Mouse (Mus musculus): ENCODE measurements at regions not wholly inside any gene's neighbourhood (a gene's known extent, or its start where the extent isn't known, plus 50 kb on each side); places are given as distances from the start of the nearest gene placed in this dataset.

- TF ChIP-seq POLR2A (IDR thresholded peaks at IDR 0.05; ENCODE audit: low read depth, low read length) (no peak), CTCF (IDR thresholded peaks at IDR 0.05; ENCODE audit: borderline replicate concordance, insufficient read depth, low read length) (no peak)
Observed at GRCm38 (mm10) chr3:129472008-129472407, 60.1 kb upstream of the Elovl6 start.
